Mouse (Mus musculus) heart, embryonic 13.5 days (tissue): Measurements from ENCODE around the gene RPS10-NUDT3. TPM values are rescaled to one million over a fixed set of nuclear protein-coding genes. Genes with fewer than 3 reads are reported as not detected.

ENCODE experiments used
- ATAC-seq: fragments of 200-750 bp; cut with Nextera tagmentation; 2 replicates; pipeline ENCODE4 v1.8.0; 2017; ENCODE audit warnings: moderate TSS enrichment; ENCODE audit not compliant: insufficient number of reproducible peaks, low FRiP score, low TSS enrichment; ENCODE audit errors: extremely low read depth
- H3K27ac ChIP-seq: fragments of 300-500 bp; sonication (generic); replicated peaks from 2 replicates; pipeline ENCODE4 v1.5.1; 2015; ENCODE audit warnings: moderate library complexity, mild to moderate bottlenecking, inconsistent platforms
- H3K27me3 ChIP-seq: fragments of 300-500 bp; sonication (generic); replicated peaks from 2 replicates; pipeline ENCODE4 v1.6.1; 2015; ENCODE audit warnings: mild to moderate bottlenecking, inconsistent platforms
- H3K36me3 ChIP-seq: fragments of 300-500 bp; sonication (generic); 2 replicates; pipeline ENCODE4 v1.6.1; 2015; ENCODE audit warnings: mild to moderate bottlenecking, inconsistent platforms
- H3K4me1 ChIP-seq: fragments of 300-500 bp; sonication (generic); 2 replicates; pipeline ENCODE4 v1.6.1; 2015; ENCODE audit warnings: inconsistent platforms
- H3K4me2 ChIP-seq: fragments of 300-500 bp; sonication (generic); 2 replicates; pipeline ENCODE4 v1.6.1; 2015; ENCODE audit warnings: inconsistent platforms, mild to moderate bottlenecking, moderate library complexity
- H3K4me3 ChIP-seq: fragments of 300-500 bp; sonication (generic); 2 replicates; pipeline ENCODE4 v1.5.1; 2015; ENCODE audit warnings: moderate library complexity, mild to moderate bottlenecking, inconsistent platforms
- H3K9ac ChIP-seq: fragments of 300-500 bp; sonication (generic); 2 replicates; pipeline ENCODE4 v1.6.1; 2015; ENCODE audit warnings: inconsistent platforms, mild to moderate bottlenecking, moderate library complexity
- H3K9me3 ChIP-seq: fragments of 300-500 bp; sonication (generic); 2 replicates; pipeline ENCODE4 v1.6.1; 2016; ENCODE audit warnings: inconsistent platforms
- WGBS: fragments of 180-500 bp; shearing (Covaris S2); methylation state at CpG from one replicate; pipeline ENCODE4 v1.1.7; 2015; ENCODE audit warnings: mixed read lengths; 5-methylcytosine and 5-hydroxymethylcytosine counted together
- polyA plus RNA-seq: library from polyadenylated mRNA; unstranded; fragments of >200 nt; fragmentation: Nextera tagmentation; extraction: Ambion mirVana; gene quantifications from 2 replicates; pipeline ENCODE4 v1.2.1, GENCODE M21; 2015

The RPS10-NUDT3 gene
- polyA plus RNA-seq, 1 experiment from 2014 or later: not detected

DNA sequence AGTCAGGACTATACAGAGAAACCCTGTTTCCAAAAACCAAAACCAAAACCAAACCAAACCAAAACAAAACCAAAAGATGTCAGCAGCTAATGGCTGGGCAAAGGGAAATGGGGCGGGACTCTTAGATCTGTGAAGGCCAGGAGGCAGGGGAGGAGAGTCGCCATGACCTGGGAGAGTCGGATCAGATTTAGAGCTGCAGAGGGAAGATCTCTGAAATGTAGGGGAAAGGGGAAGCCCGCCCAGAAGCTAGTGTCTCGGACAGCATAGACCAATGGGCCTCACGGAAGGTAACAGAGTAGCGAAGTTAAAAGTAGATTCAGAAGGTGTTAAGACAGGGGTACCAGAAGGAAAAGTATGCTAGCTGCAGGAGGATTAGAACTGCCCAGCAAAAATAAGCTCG, 63.7 kb downstream of the RPS10-NUDT3 start:
- no peak for ATAC-seq
- 68% methylated on average over 8 of the region's 8 CpGs for WGBS

DNA sequence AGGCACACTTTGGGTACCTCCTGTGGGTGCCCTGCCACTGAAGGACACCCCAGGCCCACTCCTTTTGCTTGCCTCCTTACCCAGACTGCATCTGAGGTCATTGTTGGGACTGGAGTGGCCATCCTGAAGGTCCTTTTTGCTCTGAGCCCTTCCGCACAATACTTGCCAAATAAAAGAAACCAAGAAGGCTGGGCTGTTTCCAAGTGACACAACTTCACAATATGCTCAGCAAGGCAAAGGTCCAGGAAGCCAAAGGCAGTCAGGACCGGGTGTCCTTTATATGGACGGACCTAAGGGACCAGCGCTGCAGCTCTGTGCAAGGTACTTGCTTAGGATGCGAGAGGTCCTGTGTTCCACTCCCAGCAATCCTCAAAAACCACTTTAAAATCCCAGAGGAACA, 66.8 kb downstream of the RPS10-NUDT3 start:
- 87% methylated on average over 5 of the region's 5 CpGs for WGBS
- no peaks in the 10 kb centered on the region for H3K9me3 ChIP-seq

More for the DNA sequence above, 63.7 kb downstream of the RPS10-NUDT3 start:
- Histone ChIP-seq H3K36me3 (peaks cover 36% of the 10 kb centered on the region), H3K27ac (no peak overlapping the region), H3K4me1 (peaks cover 34% of the 10 kb centered on the region), H3K4me3 (no peak overlapping the region), H3K27me3 (no peaks in the 10 kb centered on the region), H3K4me2 (no peak overlapping the region), H3K9me3 (no peaks in the 10 kb centered on the region), H3K9ac (no peak overlapping the region)

DNA sequence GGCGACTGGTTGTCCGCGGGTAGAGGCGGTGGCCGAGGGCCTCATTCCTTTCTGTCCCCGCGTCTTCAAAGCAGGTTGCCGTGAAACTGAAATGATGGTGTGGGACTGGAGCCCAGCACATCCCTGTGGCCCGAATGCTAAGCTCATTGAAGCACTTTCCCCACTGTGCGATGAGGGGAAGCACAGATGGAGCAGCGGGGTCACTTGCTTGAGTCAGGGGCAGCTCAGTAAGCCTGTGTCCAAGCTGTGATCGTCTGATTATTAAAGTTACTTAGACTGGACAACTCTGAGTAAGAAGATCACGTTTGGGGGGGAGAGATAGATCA, 69.1 kb downstream of the RPS10-NUDT3 start:
- Histone ChIP-seq H3K36me3 (peaks cover 16% of the 10 kb centered on the region), H3K9me3 (no peaks in the 10 kb centered on the region), H3K4me1 (peaks cover 46% of the 10 kb centered on the region), H3K4me3 (peak overlapping the region; percentile 68), H3K27ac (no peak overlapping the region), H3K9ac (peak overlapping the region; percentile 81), H3K4me2 (peak overlapping the region; percentile 91), H3K27me3 (no peaks in the 10 kb centered on the region)
- no peak for ATAC-seq
- WGBS: 0% methylated on average over 13 of the region's 13 CpGs

More for the DNA sequence above, 66.8 kb downstream of the RPS10-NUDT3 start:
- H3K9ac ChIP-seq: 0 out of 2 replicates have a peak overlapping the region, but pooled peaks have one; percentile 19
- H3K36me3 ChIP-seq: peaks cover 17% of the 10 kb centered on the region
- ATAC-seq: no peak
- peaks cover 35% of the 10 kb centered on the region for H3K4me1 ChIP-seq
- H3K27me3 ChIP-seq: no peaks in the 10 kb centered on the region
- no peak overlapping the region for H3K27ac ChIP-seq
- no peak overlapping the region for H3K4me2 ChIP-seq
- H3K4me3 ChIP-seq: no peak overlapping the region

DNA sequence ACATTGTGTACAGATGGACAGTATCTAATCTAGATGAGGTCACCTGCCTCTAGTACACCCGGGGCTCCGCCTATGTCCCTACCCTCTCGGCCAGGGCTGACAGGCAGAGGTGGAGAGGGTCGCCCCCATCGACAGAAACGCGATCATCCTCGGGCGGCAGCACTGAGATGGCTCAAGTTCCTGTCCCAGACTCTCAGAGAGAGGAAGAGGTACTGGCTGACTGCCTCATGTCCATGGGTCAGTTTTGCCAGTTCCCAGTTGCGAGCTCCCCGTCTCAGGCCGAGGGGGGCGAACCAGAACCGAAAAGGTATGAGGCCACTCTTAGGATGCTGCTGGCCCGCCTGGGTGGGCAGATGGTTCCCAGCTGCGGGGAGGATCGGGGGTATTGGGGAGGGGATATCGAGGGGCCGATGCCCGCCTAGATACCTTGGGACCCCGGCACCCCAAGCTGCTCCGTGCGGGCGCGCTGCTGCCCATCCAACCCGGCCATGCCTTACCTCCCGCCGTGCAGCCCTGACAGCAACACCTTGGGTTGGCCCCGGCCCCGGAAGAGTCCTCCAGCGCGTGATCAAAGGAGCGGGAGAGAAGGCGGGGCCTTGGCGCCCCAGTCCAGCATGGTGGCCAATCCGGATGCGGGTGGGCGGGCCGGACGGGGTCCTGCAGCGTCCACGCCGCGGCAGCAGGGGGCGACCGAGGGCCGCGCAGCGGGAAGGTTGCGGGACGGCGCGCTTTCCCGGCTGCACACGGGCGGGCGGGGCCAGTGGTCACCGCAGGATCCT, 69.7 kb downstream of the RPS10-NUDT3 start, which contains the start of gene AI413582:
Gene AI413582 (minus strand): TSS at position 594 of the 779 bp plus-strand sequence.
- H3K36me3 ChIP-seq: peaks cover 22% of the 10 kb centered on the region
- H3K4me2 ChIP-seq: peak within 1 kb of the TSS; percentile 91
- no peaks in the 10 kb centered on the region for H3K27me3 ChIP-seq
- WGBS: under 1% methylated on average over 58 of the region's 58 CpGs
- ATAC-seq: peak; percentile 82
- H3K9ac ChIP-seq: peak within 1 kb of the TSS; percentile 84
- peaks cover 47% of the 10 kb centered on the region for H3K4me1 ChIP-seq
- peak within 1 kb of the TSS; percentile 68 for H3K4me3 ChIP-seq
- H3K27ac ChIP-seq: peak within 1 kb of the TSS; percentile 53; the same call in 1 of the 2 replicates
- H3K9me3 ChIP-seq: no peaks in the 10 kb centered on the region

DNA sequence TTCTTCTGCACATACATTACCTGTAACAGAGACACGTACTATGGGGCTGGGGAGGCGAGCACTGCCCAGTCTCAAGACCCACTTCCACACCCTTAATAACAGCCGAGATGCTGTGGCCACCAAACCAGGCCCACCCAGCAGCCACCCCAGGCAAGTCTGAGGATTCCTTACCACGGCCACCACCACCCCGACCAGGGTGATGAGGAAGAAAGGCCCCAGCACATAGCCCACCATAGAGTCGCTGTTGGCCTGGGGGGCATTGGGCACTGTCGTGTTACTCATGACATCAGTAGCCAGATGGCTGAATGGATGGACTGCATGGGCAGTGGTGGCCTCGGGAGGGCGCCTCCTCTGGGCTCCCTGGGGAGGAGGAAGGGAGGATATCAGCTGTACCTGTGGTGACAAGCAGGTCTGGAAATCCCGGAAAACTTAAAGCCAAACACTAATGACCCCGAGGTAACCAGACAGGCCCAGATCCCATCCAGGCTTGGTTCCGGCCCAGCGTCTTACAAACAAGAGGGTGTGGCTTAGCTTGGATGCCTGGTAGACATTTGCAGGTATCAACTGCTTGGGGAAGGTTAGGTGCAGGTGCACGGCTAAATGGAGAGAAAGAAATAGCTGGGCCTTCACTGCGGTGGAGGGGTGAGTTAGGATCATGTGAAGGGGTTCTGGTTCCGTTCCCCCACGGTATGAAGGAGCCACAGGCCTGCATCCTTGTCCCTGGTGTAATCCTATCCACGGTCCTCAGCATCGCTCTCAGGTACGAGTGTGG, 70.4 kb downstream of the RPS10-NUDT3 start:
- peaks cover 26% of the 10 kb centered on the region for H3K36me3 ChIP-seq
- H3K27ac ChIP-seq: peak overlapping the region; percentile 53; the same call in 1 of the 2 replicates
- WGBS: 11% methylated on average over 20 of the region's 20 CpGs
- H3K4me2 ChIP-seq: peak overlapping the region; percentile 91
- no peaks in the 10 kb centered on the region for H3K9me3 ChIP-seq
- H3K27me3 ChIP-seq: no peaks in the 10 kb centered on the region
- H3K4me1 ChIP-seq: peaks cover 47% of the 10 kb centered on the region
- no peak for ATAC-seq
- H3K9ac ChIP-seq: peak overlapping the region; percentile 84
- peak overlapping the region; percentile 68 for H3K4me3 ChIP-seq

DNA sequence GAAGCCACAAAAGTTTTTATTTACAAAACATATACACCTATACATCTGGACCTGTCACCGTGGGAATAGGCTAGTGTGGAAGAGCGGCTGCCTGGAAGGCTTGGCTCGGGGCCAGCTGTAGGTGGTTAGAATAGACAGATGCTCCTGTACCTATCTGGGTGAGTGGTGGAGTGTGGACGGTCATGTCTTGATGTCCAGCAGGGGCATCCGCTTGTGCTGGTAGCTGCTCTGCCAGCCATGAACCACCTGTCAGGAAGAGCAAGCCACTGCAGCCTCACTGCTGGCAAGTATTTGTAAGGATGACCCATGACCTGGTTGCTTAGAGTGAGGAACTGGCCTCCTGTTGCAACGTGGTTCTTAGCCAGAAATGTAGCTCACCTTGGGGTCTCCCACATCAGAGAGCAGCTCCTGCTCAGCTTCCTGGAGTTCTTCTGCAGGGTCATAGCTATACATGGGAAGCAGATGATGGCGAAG, 71.2 kb downstream of the RPS10-NUDT3 start:
- Histone ChIP-seq H3K9ac (no peak overlapping the region), H3K27ac (no peak overlapping the region), H3K9me3 (no peaks in the 10 kb centered on the region), H3K4me2 (peak overlapping the region; percentile 91; the same call in 1 of the 2 replicates), H3K27me3 (no peaks in the 10 kb centered on the region), H3K4me3 (no peak overlapping the region), H3K4me1 (peaks cover 54% of the 10 kb centered on the region), H3K36me3 (peaks cover 26% of the 10 kb centered on the region)
- 53% methylated on average over 7 of the region's 7 CpGs for WGBS
- ATAC-seq: no peak

DNA sequence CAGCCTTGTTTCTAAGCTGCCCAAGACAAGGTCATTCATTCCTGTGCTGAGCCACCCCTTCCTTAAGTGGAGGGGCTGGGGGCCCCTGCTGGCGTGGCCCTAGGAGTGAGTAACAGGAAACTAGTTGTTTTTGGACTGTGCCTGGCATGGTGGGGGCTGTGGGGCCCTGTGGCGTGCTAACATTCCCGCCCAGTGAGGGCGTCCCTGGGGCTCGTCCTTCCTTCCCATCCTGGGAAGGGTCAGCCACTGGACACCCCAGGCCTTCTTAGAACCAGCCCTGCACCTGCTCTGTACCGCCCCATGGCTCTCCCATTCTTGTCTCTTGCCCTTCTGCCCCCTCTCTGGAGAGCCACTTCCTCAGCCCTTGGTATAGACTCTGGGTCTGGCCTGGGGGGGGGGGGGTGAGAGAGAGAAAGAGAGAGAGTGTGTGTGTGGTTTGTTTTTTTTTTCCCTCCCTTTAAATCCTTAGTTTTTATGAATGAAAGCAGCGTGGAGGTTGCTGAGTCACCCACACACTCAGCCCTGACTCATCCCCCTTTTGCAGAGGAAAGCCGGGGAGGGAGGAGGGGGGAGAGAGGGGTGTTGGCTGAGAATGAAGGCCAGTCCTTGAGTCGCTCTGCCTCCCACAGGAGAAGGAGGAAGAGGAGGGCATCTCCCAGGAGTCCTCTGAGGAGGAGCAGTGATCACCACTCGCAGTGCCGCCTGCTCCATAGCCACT, 73.1 kb downstream of the RPS10-NUDT3 start:
- H3K4me3 ChIP-seq: no peak overlapping the region
- no peak overlapping the region for H3K4me2 ChIP-seq
- WGBS: 41% methylated on average over 10 of the region's 11 CpGs
- H3K4me1 ChIP-seq: peaks cover 60% of the 10 kb centered on the region
- 0 out of 2 replicates have a peak overlapping the region, but pooled peaks have one; percentile 0 for H3K27ac ChIP-seq
- no peaks in the 10 kb centered on the region for H3K9me3 ChIP-seq
- H3K9ac ChIP-seq: peak overlapping the region; percentile 50
- no peaks in the 10 kb centered on the region for H3K27me3 ChIP-seq
- ATAC-seq: no peak
- peaks cover 26% of the 10 kb centered on the region for H3K36me3 ChIP-seq

DNA sequence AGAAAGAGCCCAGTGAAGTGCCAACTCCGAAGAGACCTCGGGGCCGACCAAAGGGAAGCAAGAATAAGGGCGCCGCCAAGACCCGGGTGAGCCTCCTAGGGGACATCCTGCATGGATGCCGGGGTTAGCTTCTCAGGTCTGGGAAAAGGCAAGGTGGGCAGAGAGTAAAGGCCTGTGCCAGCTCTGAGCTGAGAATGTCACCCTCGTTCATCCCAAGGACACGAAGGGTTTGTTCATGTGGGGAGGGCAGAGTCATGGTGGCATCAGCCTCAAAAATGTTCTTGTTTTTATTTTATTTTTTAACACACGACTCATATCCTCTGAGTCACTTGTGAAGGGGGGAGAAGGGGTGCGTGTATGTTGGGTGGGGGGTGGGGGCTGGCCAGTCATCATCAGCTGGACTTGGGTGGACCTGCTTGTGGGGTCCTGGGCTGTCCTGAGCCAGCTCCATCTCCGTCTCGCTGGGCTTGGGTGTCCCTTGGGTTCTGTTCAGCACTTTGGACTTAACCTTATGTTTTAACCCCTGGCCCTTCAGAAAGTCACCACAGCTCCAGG, 74.0 kb downstream of the RPS10-NUDT3 start:
- Histone ChIP-seq H3K36me3 (peaks cover 26% of the 10 kb centered on the region), H3K4me3 (no peak overlapping the region), H3K9ac (no peak overlapping the region), H3K4me1 (peaks cover 52% of the 10 kb centered on the region), H3K4me2 (no peak overlapping the region), H3K9me3 (no peaks in the 10 kb centered on the region), H3K27ac (no peak overlapping the region), H3K27me3 (no peaks in the 10 kb centered on the region)
- no peak for ATAC-seq
- 84% methylated on average over 13 of the region's 13 CpGs for WGBS

DNA sequence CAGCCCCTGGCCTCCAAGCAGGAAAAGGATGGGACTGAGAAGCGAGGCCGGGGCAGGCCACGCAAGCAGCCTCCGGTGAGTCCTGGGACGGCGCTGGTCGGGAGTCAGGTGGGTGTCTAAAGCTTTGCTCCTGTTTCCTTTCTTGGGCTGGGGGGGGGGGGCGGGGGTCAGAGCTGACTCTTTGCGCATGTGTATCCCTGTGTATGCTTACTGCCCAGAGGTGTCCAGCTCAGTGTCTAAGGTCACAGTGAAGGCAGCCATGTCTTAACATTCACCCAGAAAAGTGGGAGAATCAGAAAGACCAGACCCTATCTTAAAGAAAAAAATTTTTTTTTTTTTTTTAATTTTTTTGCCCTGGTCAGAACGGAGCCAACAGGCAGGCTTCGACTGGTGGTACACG, 75.4 kb downstream of the RPS10-NUDT3 start:
- Histone ChIP-seq H3K36me3 (peaks cover 26% of the 10 kb centered on the region), H3K4me1 (peaks cover 58% of the 10 kb centered on the region), H3K9ac (no peak overlapping the region), H3K4me3 (no peak overlapping the region), H3K9me3 (no peaks in the 10 kb centered on the region), H3K27me3 (no peaks in the 10 kb centered on the region), H3K4me2 (no peak overlapping the region), H3K27ac (no peak overlapping the region)
- ATAC-seq: no peak
- 67% methylated on average over 12 of the region's 12 CpGs for WGBS

DNA sequence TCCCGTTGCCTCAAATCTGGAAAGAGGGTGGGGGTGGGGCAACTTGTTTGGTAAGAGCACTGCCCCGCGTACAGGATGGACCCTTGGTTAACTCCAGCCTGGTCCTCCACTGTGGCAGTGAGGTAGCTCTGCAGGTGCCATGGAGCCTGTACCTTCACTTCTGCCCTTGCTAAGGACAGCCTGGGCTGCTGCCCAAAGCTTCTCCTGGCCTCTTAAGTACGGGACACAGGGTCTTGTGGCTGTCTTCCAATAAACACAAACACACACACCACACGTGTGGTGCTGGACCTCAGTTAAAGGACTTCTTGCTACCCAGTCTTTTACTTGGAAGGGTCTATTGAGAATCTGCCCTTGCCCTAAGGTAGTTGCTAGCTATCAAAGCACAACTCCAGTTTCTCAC, 76.2 kb downstream of the RPS10-NUDT3 start:
- H3K9ac ChIP-seq: peak overlapping the region; percentile 64
- WGBS: 13% methylated on average over 5 of the region's 5 CpGs

More for the DNA sequence above, 76.2 kb downstream of the RPS10-NUDT3 start:
- Histone ChIP-seq H3K4me2 (peak overlapping the region; percentile 86), H3K27ac (0 out of 2 replicates have a peak overlapping the region, but pooled peaks have one; percentile 13), H3K36me3 (peaks cover 24% of the 10 kb centered on the region), H3K4me1 (peaks cover 59% of the 10 kb centered on the region), H3K27me3 (no peaks in the 10 kb centered on the region), H3K4me3 (peak overlapping the region; percentile 88; the same call in 1 of the 2 replicates), H3K9me3 (no peaks in the 10 kb centered on the region)
- ATAC-seq: no peak
